Mouse (Mus musculus): ENCODE measurements around the gene Tbrg4.

DNA sequence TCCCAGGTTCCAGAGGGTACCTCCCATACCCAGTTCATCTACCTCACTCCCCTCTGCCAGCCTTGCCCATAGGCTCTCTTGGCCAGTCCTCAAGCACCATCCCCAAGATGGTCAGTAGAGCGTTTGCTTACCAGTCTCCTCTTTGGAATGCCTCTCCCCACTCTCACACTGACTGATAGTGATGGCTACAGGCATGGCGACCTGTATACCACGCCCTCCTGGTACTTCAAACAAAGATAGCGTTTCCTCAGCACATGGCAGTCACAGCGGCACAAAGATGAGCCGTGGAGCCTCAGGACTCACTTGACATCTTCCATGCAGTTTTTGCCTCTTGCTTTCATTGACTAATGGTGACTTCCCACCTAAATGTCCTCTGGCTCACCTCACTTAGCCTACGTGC is 36.0 kb downstream of the Tbrg4 start:
- TF ChIP-seq CTCF (IDR thresholded peaks at IDR 0.05; ENCODE audit: borderline replicate concordance, insufficient read depth, low read depth, low read length) (no peak), POLR2A (IDR thresholded peaks at IDR 0.05; ENCODE audit: borderline replicate concordance, insufficient read depth, low read length) (no peak)

Measured in cerebellum, adult 2 months (tissue).